Mouse (Mus musculus) megakaryocyte, embryonic 14.5 days (primary cell): ENCODE measurements at regions not wholly inside any gene's neighbourhood (a gene's known extent, or its start where the extent isn't known, plus 50 kb on each side); places are given as distances from the start of the nearest gene placed in this dataset.

ENCODE experiments used
- H3K27me3 ChIP-seq: replicated peaks from 2 replicates; pipeline ENCODE3; 2012; ENCODE audit warnings: inconsistent platforms
- H3K36me3 ChIP-seq: replicated peaks from 2 replicates; pipeline ENCODE3; 2012; ENCODE audit warnings: low read length, inconsistent platforms, mixed read lengths
- H3K4me1 ChIP-seq: 2 replicates; pipeline ENCODE4 v1.6.1; 2012; ENCODE audit warnings: inconsistent platforms
- H3K4me3 ChIP-seq: replicated peaks from 2 replicates; pipeline ENCODE3; 2012; ENCODE audit warnings: moderate library complexity, mild to moderate bottlenecking, inconsistent platforms
- H3K9me3 ChIP-seq: 2 replicates; pipeline ENCODE4 v1.6.1; 2012; ENCODE audit warnings: inconsistent platforms
- FLI1 ChIP-seq: IDR thresholded peaks from 2 replicates; pipeline ENCODE4 v1.6.1; 2012; ENCODE audit warnings: low read length, inconsistent platforms, mixed read lengths
- GATA1 ChIP-seq: IDR thresholded peaks from 3 replicates; pipeline ENCODE4 v1.6.1; 2012; ENCODE audit warnings: mixed read lengths, low read length, inconsistent platforms, borderline replicate concordance

GRCm38 (mm10) chr5:51752024-51752423 is 184.5 kb upstream of the Ppargc1a start:
- H3K27me3 ChIP-seq, result no peaks in the 10 kb centered on the region

DNA sequence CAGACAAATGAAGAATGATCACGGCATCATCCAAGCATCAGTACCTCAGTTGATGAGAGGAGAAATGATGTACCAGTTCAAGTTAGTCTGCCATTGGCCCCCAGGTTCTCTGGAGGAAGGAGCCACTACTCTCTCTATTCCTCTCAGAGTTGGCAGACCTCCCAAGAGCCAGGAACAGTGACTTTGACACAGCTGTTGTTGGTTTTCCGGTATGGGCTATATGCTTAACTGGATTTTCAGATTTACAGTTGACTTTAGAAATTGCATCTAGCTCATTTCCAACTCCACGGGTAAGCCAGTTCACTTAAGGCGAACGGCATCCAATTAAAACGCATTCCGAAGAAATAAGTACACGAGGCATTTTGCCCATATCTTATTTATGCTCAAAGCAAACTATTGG is 182.9 kb upstream of the Ppargc1a start:
- no peaks in the 10 kb centered on the region for H3K4me1 ChIP-seq
- TF ChIP-seq FLI1, result no peak
- no peak for TF ChIP-seq GATA1
- peaks cover 6% of the 10 kb centered on the region; the same call in 1 of the 2 replicates for H3K9me3 ChIP-seq
- H3K27me3 ChIP-seq, result no peaks in the 10 kb centered on the region
- H3K36me3 ChIP-seq, result no peaks in the 10 kb centered on the region
- H3K4me3 ChIP-seq, result no peak overlapping the region

More at GRCm38 (mm10) chr5:51752024-51752423, 184.5 kb upstream of the Ppargc1a start:
- TF ChIP-seq FLI1, result no peak
- TF ChIP-seq GATA1, result no peak
- no peaks in the 10 kb centered on the region for H3K4me1 ChIP-seq
- H3K9me3 ChIP-seq, result peaks cover 9% of the 10 kb centered on the region
- H3K36me3 ChIP-seq, result no peaks in the 10 kb centered on the region
- H3K4me3 ChIP-seq, result no peak overlapping the region

DNA sequence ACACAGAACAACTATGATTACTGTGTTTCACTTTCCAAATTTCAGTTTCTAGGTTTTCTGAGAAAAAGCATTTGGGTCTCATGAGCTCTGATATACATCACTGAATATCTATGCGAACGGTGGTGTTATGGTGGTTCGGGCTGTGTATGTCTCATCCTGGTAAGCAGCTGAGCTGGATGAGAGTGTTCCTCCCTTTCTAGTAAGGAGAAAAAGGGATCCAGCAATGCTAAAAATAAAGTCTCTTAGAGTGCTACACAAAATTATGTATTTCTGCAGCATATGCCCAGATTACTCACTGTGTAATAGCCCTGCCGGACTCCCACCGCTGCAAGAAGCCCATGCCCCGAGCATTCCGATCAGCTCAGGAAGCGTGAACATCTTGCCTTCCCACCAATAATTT is 173.4 kb upstream of the Ppargc1a start:
- H3K27me3 ChIP-seq, result no peaks in the 10 kb centered on the region

DNA sequence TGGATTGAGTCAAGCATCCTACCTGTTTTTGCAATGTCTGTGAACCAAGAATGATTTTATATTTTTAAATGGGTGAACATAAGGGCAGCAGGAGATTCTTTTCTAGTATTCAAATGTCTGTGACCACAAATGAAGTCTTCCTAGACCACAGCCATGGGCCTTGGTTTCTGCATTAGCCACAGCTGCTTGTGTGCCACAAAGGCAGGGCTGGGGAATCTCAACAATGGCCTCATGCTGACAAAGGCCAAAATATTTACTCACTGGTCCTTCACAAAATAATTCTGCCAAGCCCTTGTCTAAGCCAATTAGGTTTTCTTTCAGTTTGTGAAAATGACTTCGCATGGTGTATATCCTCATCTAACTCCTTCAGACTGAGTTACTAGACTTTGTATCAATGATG is 162.7 kb upstream of the Ppargc1a start:
- Histone ChIP-seq H3K36me3 (no peaks in the 10 kb centered on the region), H3K9me3 (no peaks in the 10 kb centered on the region), H3K4me3 (no peak overlapping the region), H3K4me1 (no peaks in the 10 kb centered on the region), H3K27me3 (no peaks in the 10 kb centered on the region)
- no peak for TF ChIP-seq GATA1
- no peak for TF ChIP-seq FLI1

More for the DNA sequence above, 173.4 kb upstream of the Ppargc1a start:
- Histone ChIP-seq H3K4me1 (no peaks in the 10 kb centered on the region), H3K9me3 (peaks cover 17% of the 10 kb centered on the region), H3K4me3 (no peak overlapping the region), H3K36me3 (no peaks in the 10 kb centered on the region)
- TF ChIP-seq GATA1 (no peak), FLI1 (no peak)

GRCm38 (mm10) chr5:51729771-51730170 is 162.2 kb upstream of the Ppargc1a start:
- TF ChIP-seq FLI1 (no peak), GATA1 (no peak)
- Histone ChIP-seq H3K9me3 (peaks cover 3% of the 10 kb centered on the region), H3K4me3 (no peak overlapping the region), H3K27me3 (no peaks in the 10 kb centered on the region), H3K36me3 (no peaks in the 10 kb centered on the region), H3K4me1 (no peaks in the 10 kb centered on the region)

DNA sequence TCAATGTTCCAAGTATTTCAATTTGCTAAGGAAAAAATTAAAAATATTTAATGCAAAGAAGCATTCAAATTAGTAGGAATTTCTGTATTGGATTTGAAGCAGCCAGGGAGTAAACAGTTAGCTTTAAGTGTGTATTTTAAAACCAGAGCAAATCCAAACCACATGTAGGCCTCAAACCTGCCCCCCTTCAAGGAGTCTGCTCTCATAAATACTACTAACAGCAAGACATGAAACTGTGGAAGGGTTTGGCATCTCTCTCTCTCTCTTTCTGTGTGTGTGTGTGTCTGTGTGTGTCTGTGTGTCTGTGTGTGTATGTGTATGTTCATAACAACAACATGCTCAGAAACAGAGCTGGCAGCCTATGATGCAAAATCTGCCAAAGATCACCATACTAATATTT is 159.2 kb upstream of the Ppargc1a start:
- H3K4me1 ChIP-seq, result no peaks in the 10 kb centered on the region
- TF ChIP-seq FLI1 (no peak), GATA1 (no peak)
- no peaks in the 10 kb centered on the region for H3K27me3 ChIP-seq
- H3K4me3 ChIP-seq, result no peak overlapping the region
- H3K9me3 ChIP-seq, result peaks cover 9% of the 10 kb centered on the region
- H3K36me3 ChIP-seq, result no peaks in the 10 kb centered on the region

- Histone ChIP-seq H3K9me3 (peaks cover 15% of the 10 kb centered on the region; the same call in 1 of the 2 replicates), H3K27me3 (no peaks in the 10 kb centered on the region), H3K4me1 (no peaks in the 10 kb centered on the region), H3K36me3 (no peaks in the 10 kb centered on the region), H3K4me3 (no peak overlapping the region)
- TF ChIP-seq FLI1 (no peak), GATA1 (no peak)
Measured at GRCm38 (mm10) chr5:51718911-51719310, 151.4 kb upstream of the Ppargc1a start.

DNA sequence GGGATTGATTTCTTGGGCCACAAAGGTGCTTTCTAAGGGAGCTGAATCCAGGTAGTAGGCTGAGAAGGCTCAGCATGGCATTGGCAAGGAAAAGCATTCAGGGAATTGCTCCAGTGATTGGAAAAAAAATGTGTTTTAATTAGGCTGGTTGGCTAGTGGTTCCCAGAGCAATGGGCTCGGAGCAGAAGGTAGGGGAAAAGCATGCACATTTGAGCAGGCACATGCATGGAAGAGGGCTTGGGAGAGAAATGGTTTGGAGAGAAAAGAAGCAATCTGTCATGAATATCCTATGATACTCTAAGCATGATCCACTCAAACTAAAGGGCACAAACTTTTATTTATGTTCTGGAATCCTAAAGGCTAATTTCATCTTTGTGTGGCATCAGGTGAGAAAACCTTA is 150.9 kb upstream of the Ppargc1a start:
- H3K27me3 ChIP-seq, result no peaks in the 10 kb centered on the region
- TF ChIP-seq GATA1 (no peak), FLI1 (no peak)
- H3K36me3 ChIP-seq, result no peaks in the 10 kb centered on the region
- no peaks in the 10 kb centered on the region for H3K4me1 ChIP-seq
- no peak overlapping the region for H3K4me3 ChIP-seq
- H3K9me3 ChIP-seq, result peaks cover 15% of the 10 kb centered on the region; the same call in 1 of the 2 replicates

DNA sequence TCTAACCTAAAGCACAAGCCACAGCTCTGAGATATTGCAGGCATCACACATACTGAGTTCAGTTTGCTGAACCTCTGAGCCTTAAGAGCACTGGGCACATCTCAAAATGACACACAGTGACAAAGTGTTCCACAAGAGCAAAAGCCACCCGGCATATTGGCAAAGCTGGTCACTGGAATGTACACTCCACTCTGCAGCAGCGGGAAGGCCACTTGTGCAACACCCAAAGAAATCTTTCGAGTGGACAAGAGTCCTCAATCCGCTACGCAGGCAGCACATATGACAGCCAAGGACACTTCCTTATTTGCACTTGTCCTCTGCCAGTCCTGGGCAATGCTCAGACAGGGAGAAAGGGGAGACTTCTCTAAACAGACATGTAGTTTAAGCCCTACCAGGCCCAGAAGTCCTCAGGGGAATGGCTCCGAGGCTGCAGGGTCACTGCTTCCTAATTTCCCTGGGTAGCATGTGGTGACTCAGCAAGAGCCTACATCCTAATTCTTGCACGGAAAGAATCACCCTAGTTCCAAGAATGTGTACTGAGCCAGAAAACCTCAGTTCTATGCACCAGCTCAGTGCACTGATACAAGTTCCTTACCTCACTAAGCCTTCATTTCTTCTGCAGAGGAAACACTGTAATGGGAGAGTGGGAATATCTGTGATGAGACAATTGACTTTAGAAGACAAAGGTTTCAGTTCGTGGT is 144.5 kb upstream of the Ppargc1a start:
- no peak overlapping the region for H3K4me3 ChIP-seq
- TF ChIP-seq GATA1 (no peak), FLI1 (no peak)
- no peaks in the 10 kb centered on the region for H3K4me1 ChIP-seq
- H3K9me3 ChIP-seq, result peaks cover 7% of the 10 kb centered on the region; the same call in 1 of the 2 replicates
- no peaks in the 10 kb centered on the region for H3K27me3 ChIP-seq
- no peaks in the 10 kb centered on the region for H3K36me3 ChIP-seq

GRCm38 (mm10) chr5:51710664-51711063 is 143.1 kb upstream of the Ppargc1a start:
- Histone ChIP-seq H3K9me3 (peaks cover 8% of the 10 kb centered on the region; the same call in 1 of the 2 replicates), H3K36me3 (no peaks in the 10 kb centered on the region), H3K4me1 (no peaks in the 10 kb centered on the region), H3K4me3 (no peak overlapping the region), H3K27me3 (no peaks in the 10 kb centered on the region)
- TF ChIP-seq FLI1 (no peak), GATA1 (no peak)

DNA sequence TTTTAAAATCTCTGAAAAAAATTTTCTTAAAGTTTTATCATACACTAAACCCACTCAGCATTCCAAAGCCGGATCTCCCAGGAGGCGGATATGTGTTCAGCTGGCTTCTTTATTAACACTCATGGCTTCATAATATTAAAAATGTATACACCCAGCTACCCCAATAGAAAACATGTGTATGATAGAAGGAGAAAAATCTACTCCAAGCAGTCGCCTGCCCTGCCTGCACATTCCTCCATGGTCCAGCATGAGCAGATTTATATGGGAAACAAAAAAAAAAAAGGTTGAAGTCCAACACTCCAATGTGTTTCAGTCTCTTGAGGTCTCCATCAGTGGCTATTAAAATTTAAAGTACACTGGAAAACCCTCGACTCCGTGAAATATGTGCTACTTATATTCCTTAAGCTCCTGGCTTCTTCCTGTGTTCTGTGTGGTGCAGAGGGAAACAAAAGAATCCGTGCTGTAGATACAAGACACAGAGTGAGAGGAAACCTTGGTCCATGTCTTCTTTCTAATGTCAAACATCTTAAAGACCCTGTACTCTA is 142.0 kb upstream of the Ppargc1a start:
- TF ChIP-seq FLI1 (no peak), GATA1 (no peak)
- peaks cover 10% of the 10 kb centered on the region; the same call in 1 of the 2 replicates for H3K9me3 ChIP-seq
- H3K4me3 ChIP-seq, result no peak overlapping the region
- H3K36me3 ChIP-seq, result no peaks in the 10 kb centered on the region
- no peaks in the 10 kb centered on the region for H3K4me1 ChIP-seq
- no peaks in the 10 kb centered on the region for H3K27me3 ChIP-seq
